Mouse (Mus musculus) mouse embryonic stem cell (cell line): ENCODE measurements around the gene Cspg4.
"Not testable (repeated sequence)": the region's sequence is repeated elsewhere in the genome, so short reads cannot be mapped to it uniquely, and the experiment has no call there.

Source experiments
- in situ Hi-C, 2 experiments: fragments of 300-500 bp; cut with MboI; formaldehyde crosslinking; loops; 1 replicate in 1 of 2; 3 replicates in 1 of 2; pipeline ENCODE4 v1.14.3; 2019 to 2020; ENCODE audit warnings: low sequenced_read_pairs in 2 of 2, low pct_unique_long_range_greater_than_20kb in 1 of 2, mixed read lengths in 1 of 2; ENCODE audit not compliant: unreplicated experiment in 1 of 2

Gene Cspg4

GRCm38 (mm10) chr9:56915695-56916410, 51.0 kb downstream of the Cspg4 start:
- in situ Hi-C loops = no loop called here

DNA sequence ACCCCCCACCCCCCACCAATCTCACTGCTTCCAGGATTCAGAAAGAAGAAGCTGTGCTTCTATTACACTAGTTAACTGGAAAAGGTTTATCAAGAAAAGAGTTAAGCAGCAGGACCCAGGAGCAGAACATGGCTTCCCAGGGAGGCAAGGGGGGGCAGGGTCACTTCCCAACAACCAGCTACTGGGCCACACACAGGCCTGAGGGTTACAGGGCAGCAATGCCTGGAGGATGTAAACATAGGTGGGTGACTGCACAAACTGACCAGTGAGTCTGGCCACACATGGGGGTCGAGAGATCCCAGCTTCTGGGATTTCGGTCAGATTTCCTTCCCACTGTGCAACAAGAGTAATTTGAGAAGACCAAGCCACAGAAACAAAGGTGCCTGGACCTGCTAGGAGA, 52.3 kb downstream of the Cspg4 start:
- in situ Hi-C loops = no loop called here

DNA sequence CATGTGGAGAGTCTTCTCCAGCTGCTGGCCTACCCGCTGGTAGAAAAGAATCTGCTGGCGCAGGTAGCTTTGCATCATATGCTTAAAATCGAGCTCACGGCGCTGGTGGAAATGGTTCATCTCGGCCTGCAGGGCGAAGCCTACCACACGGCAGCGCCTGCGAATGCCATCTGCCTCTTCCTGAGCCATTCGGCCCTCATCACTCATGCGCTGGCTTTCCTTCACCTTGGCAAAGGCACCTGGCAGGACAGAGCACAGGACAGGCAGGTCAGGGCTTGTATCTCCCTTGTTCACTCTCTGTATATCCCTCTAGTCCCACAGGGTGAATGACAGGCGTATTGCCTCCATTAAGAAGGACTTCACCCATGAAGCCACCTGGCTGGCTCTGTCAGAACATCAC, 53.6 kb downstream of the Cspg4 start:
- in situ Hi-C loops = no loop called here

DNA sequence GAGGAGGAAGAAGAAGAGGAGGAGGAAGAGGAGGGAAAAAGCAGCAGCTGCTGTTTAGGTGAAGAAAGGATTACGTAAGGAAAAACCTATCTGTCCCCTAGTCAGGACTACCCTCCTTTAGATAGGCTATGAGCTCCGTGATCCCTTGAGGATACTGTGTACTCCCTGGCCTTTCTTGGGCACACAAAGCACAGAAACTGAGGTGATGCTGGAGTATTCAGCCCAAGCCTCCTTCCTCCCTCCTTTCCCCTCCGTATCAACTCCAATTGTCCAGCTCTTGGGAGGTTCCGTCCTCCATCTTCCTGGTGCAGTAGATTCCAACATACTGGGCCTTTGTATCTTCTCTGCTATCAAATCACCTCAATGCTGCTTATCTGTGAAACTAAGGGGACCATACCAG, 57.9 kb downstream of the Cspg4 start:
- in situ Hi-C loops = no loop called here

DNA sequence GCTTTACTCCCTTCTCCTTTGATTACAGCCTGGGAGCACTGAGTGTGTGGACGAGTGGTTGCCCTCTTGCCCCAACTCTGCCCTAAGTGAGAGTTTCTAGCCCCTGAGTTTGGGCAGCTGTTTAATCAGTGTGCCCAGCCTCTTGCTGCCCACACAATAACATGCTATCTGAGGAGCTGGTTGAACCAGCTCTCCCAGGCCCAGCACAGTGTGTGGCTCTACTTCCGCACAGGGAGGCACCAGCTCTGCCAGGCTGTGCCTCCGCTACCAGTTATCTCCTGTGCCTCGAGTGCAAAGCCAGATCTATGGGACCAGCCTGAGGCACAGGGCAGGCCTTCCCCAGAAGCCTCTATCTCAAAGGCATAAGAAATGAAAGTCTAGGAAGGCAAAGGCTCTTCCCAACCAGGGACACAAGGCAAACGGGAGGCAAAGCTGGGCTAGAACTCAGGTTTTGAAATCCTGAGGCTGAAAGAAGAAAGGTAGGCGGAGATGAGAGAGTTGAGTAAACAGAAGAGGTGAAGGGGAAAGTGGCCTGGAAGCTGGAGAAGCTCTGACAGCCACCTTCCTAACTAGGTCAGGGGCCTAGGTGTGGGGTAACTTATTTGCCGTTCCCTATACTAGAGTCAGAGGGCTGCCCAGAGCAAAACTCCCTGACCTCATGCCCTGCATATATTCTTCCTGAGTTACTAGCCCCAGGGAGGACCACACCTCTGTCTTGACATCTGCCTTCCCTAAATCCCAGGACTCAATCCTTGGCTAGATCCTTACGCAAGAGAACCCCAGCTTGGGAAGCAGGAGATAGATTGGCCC, 59.2 kb downstream of the Cspg4 start:
- in situ Hi-C loops = no loop called here

- in situ Hi-C loops = no loop called here
Observed at GRCm38 (mm10) chr9:56924651-56925027, 59.8 kb downstream of the Cspg4 start.

- in situ Hi-C loops = no loop called here
Observed at GRCm38 (mm10) chr9:56925291-56926024, 60.6 kb downstream of the Cspg4 start.

DNA sequence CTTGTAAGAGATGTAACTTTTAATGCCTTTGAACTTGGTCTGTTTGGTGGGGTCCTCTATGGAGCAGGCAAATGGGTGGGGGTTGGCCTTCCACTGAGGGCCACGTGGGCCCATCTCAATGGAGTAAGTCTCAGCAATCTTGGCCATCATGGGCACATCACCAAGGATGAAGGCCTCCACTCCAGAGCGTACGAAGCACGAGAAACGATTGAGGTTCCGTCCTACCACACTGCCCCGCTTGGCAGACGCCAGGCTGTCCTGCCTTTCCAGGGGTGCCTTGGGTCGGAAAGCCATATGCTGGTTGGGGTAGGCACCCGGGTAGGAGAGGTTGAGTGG, 61.2 kb downstream of the Cspg4 start:
- in situ Hi-C loops = no loop called here

- in situ Hi-C loops = no loop called here
Observed at GRCm38 (mm10) chr9:56926387-56926786, 61.6 kb downstream of the Cspg4 start.

DNA sequence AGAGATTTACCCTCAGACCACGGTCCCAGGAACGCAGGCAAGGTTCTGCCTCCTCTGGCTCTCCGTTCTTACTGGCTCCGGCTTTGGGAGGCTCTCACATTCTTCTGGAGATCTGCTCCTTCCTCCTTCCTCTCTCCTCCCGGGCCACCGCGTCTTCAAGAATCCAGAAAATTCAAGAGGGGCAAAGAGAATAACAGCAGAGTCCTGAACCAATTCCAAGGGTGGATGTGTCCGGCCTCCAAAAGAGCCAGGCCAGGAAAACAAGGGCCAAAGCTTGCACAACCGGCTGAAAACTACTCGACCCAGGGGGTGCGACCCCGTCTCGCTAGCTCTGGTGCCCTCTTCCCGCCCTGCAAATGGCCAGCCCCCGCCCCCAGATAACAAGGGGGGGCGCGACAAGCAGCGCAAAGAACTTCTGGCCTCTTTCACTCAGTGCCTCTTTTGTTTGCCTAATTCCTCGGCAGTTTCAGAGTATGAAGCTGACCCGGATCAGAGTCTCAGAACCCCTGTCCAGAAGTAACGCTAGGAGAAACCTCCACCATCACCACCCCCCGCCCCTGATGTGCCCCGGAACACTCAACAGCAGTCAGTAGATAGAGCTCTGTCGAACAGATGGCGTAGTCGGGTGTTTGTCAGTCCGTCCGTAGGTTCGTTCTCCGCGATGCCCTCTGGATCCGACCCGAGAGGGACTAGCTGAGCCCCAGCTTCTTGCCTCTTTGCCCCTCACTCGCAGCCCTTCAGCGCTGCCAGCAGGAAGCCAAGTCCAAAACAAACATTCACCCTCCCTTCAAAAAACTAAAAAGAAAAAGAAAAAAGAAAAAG, 62.6 kb downstream of the Cspg4 start:
- in situ Hi-C loops = no loop called here

GRCm38 (mm10) chr9:56928041-56928811, 63.4 kb downstream of the Cspg4 start, which contains the start of gene Snx33:
Snx33 (minus strand) TSS chr9:56928371.
- in situ Hi-C loops = no loop called here

- in situ Hi-C loops = no loop called here
Observed at GRCm38 (mm10) chr9:56929496-56929895, 64.7 kb downstream of the Cspg4 start.

- in situ Hi-C loops = no loop called here
Observed at GRCm38 (mm10) chr9:56930556-56930955, 65.7 kb downstream of the Cspg4 start.

- in situ Hi-C loops = no loop called here
Observed at GRCm38 (mm10) chr9:56936861-56937222, 72.0 kb downstream of the Cspg4 start.

DNA sequence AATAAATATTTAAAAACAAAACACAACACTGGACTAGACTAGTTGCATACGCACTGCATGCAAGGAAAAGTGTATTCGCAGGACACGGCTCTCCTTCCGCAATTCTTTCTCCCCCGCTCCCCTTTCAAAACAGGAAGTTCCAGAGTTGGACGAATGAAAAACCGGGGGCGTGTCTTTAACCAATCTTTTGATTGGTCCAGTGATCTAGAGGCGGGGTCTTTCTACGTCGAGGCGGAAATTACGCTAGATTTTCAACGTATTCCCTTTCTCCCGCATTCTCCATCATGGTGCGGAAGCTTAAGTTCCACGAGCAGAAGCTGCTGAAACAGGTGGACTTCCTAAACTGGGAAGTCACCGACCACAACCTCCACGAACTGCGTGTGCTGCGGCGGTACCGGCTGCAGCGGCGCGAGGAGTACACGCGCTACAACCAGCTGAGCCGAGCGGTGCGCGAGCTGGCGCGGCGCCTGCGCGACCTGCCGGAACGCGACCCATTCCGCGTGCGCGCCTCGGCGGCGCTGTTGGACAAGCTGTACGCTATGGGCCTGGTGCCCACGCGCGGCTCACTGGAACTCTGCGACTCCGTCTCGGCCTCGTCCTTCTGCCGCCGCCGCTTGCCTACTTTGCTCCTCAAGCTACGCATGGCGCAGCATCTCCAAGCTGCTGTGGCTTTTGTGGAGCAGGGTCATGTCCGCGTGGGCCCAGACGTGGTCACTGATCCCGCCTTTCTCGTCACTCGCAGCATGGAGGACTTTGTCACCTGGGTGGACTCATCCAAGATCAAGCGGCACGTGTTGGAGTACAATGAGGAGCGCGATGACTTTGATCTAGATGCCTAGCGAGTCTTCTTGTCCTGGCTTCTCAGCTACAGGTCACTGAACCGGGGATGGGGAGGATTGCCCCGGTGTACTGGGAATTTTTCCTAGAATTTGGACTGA, 72.7 kb downstream of the Cspg4 start, which contains the start of gene Imp3:
Gene Imp3, plus strand, starts transcription at position 253 of the 938 bp plus-strand sequence.
- in situ Hi-C loops = no loop called here

DNA sequence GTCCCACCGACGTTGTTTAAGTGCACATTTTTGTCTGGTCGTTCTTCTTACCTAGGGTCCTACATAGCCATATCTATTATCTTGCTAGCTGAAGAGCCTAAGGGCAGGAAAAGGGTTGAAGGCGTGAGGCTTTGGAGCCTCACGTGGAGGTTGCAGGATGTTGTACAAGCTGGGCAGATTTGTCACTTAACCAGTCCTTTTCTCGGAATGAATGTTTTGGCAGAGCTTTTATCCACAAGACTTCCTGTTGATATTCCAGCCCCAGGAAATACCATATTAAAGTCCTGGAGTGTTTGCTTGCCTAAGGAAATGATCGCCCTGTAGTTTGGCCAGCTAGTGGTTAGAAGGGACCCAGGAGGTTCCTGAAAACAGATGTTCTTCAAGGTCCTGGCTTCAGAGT, 73.5 kb downstream of the Cspg4 start:
- in situ Hi-C loops = no loop called here

- in situ Hi-C loops = not testable (repeated sequence)
Observed at GRCm38 (mm10) chr9:56947481-56947880, 82.6 kb downstream of the Cspg4 start.
